Mouse (Mus musculus) C2C12 (cell line): ENCODE measurements around the gene 6030458C11Rik. TPM values are rescaled to one million over a fixed set of nuclear protein-coding genes. Genes with fewer than 3 reads are reported as not detected.

Experiments used
- H3K27me3 ChIP-seq: one replicate; pipeline ENCODE4 v1.6.1; 2011; ENCODE audit not compliant: control insufficient read depth, insufficient read depth, insufficient read length
- H3K36me3 ChIP-seq: one replicate; pipeline ENCODE4 v1.6.1; 2011; ENCODE audit not compliant: control insufficient read depth, insufficient read depth
- H3K4me3 ChIP-seq: one replicate; pipeline ENCODE4 v1.5.1; 2011; ENCODE audit warnings: mild to moderate bottlenecking, control low read depth; ENCODE audit not compliant: poor library complexity, insufficient read depth, severe bottlenecking
- H3K79me2 ChIP-seq: one replicate; pipeline ENCODE4 v1.6.1; 2011; ENCODE audit not compliant: control insufficient read depth, insufficient read depth
- H3K79me3 ChIP-seq: one replicate; pipeline ENCODE4 v1.6.1; 2011; ENCODE audit warnings: low read depth, control low read depth
- H3ac ChIP-seq: one replicate; pipeline ENCODE3; 2011; ENCODE audit warnings: low read depth; ENCODE audit not compliant: control insufficient read depth, insufficient read length
- CEBPB ChIP-seq: IDR thresholded peaks from one replicate; pipeline ENCODE4 v1.6.1; 2011; ENCODE audit warnings: low read depth, mild to moderate bottlenecking, control low read depth, moderate library complexity
- CTCF ChIP-seq: IDR thresholded peaks from one replicate; pipeline ENCODE4 v1.5.1; 2011; ENCODE audit not compliant: control insufficient read depth, insufficient read depth, insufficient read length
- FOSL1 ChIP-seq: IDR thresholded peaks from one replicate; pipeline ENCODE4 v1.8.0; 2011; ENCODE audit warnings: mild to moderate bottlenecking, low read length; ENCODE audit not compliant: poor library complexity, insufficient read depth, severe bottlenecking
- MAX ChIP-seq: IDR thresholded peaks from one replicate; pipeline ENCODE4 v1.6.1; 2011; ENCODE audit warnings: mild to moderate bottlenecking, control low read depth
- MYOD1 ChIP-seq: IDR thresholded peaks from one replicate; pipeline ENCODE4 v1.6.1; 2011; ENCODE audit warnings: low read depth; ENCODE audit not compliant: control insufficient read depth, insufficient read length
- MYOG ChIP-seq: IDR thresholded peaks from one replicate; pipeline ENCODE4 v1.6.1; 2011; ENCODE audit not compliant: control insufficient read depth, insufficient read length; ENCODE audit errors: extremely low read depth
- USF1 ChIP-seq: IDR thresholded peaks from one replicate; pipeline ENCODE4 v1.6.1; 2011; ENCODE audit warnings: low read depth, mild to moderate bottlenecking, control low read depth, moderate library complexity
- microRNA-seq: library from miRNA; unstranded; fragments of <30 nt; microRNA quantifications from one replicate; pipeline ENCODE4, GENCODE M21; 2019; ENCODE audit warnings: borderline microRNAs expressed
- polyA plus RNA-seq: library from polyadenylated mRNA; unstranded; fragments of >200 nt; fragmentation: generic; extraction: Trizol; gene quantifications from one replicate; pipeline ENCODE4 v1.2.1, GENCODE M21; 2012; ENCODE audit warnings: missing spikeins

The 6030458C11Rik gene
- polyA plus RNA-seq, 1 experiment, result 7.5 TPM

GRCm38 (mm10) chr15:12760747-12761146 is 63.7 kb downstream of the 6030458C11Rik start:
- no peaks in the 10 kb centered on the region for H3K79me3 ChIP-seq
- H3K36me3 ChIP-seq, result no peaks in the 10 kb centered on the region
- H3ac ChIP-seq, result no peak overlapping the region
- H3K79me2 ChIP-seq, result no peaks in the 10 kb centered on the region
- no peak for TF ChIP-seq CEBPB
- no peak for TF ChIP-seq MYOD1
- TF ChIP-seq MYOG, result no peak
- no peak for TF ChIP-seq USF1
- no peak for TF ChIP-seq MAX
- no peak for TF ChIP-seq CTCF
- TF ChIP-seq FOSL1, result no peak
- no peak overlapping the region for H3K4me3 ChIP-seq
- peaks cover 20% of the 10 kb centered on the region for H3K27me3 ChIP-seq

- H3K36me3 ChIP-seq, result no peaks in the 10 kb centered on the region
- peaks cover 14% of the 10 kb centered on the region for H3K27me3 ChIP-seq
- H3K79me3 ChIP-seq, result no peaks in the 10 kb centered on the region
- TF ChIP-seq MYOD1 (no peak), CEBPB (no peak), CTCF (no peak)
- no peak overlapping the region for H3K4me3 ChIP-seq
- no peaks in the 10 kb centered on the region for H3K79me2 ChIP-seq
- no peak overlapping the region for H3ac ChIP-seq
Measured at GRCm38 (mm10) chr15:12758461-12758860, 66.0 kb downstream of the 6030458C11Rik start.

Small RNA genes within 50 kb of the gene (microRNA-seq; reads per million reads assigned to microRNA genes)
- not detected for gene Gm47288

Other genes with a start within 250 kb of the 6030458C11Rik start
- gene Pdzd2, start 84.7 kb downstream of the 6030458C11Rik start, polyA plus RNA-seq, result 0.01 TPM
- 42.0 TPM for gene Drosha, start 166 bp upstream of the 6030458C11Rik start, polyA plus RNA-seq